Mouse (Mus musculus) lung, adult 2 months (tissue): ENCODE measurements around the gene C1qtnf6.

Source experiments
- CTCF ChIP-seq: fragments of 200-500 bp; IDR thresholded peaks from 2 replicates; pipeline ENCODE4 v1.5.1; 2011; ENCODE audit warnings: mild to moderate bottlenecking, low read length, control low read depth; ENCODE audit not compliant: insufficient read depth
- POLR2A ChIP-seq: fragments of 200-500 bp; IDR thresholded peaks from 2 replicates; pipeline ENCODE4 v1.6.1; 2011; ENCODE audit warnings: low read depth, mild to moderate bottlenecking, control low read depth, low read length, borderline replicate concordance; ENCODE audit errors: extremely low read depth

DNA sequence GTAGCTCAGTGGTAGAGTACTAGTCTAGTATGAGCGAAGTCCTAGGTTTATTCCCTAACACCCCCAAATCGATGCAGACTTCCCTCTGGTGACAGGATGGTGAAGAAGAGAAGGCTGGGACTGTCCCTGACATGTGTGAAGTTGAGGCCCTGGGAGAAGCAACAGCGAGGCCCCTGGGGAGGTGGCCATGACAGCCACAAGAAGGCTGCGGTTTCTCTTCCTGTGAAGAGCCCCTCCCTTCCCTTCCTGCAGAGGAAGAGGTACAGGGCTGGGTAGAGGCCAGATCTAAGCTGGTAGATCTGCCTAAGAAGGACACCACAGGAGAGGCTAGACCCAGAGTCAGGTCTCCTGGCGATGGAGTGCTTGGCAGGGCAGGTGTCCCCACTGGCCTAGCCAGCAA is 32.7 kb upstream of the C1qtnf6 start:
- TF ChIP-seq POLR2A (no peak), CTCF (no peak)
